Mouse (Mus musculus) C2C12 (cell line): ENCODE measurements around the gene Cflar.

Experiments
- CTCF ChIP-seq: IDR thresholded peaks from one replicate; pipeline ENCODE4 v1.5.1; 2011; ENCODE audit not compliant: control insufficient read depth, insufficient read depth, insufficient read length
- USF1 ChIP-seq: IDR thresholded peaks from one replicate; pipeline ENCODE4 v1.6.1; 2011; ENCODE audit warnings: low read depth, mild to moderate bottlenecking, control low read depth, moderate library complexity

- TF ChIP-seq CTCF (no peak), USF1 (no peak)
Observed at GRCm38 (mm10) chr1:58773905-58774304, 62.6 kb downstream of the Cflar start.
